Mouse (Mus musculus) E14TG2a.4 (cell line): ENCODE measurements around the gene Hist1h3e.

Source experiments
- CTCF ChIP-seq: conservative IDR thresholded peaks from 2 replicates; pipeline ENCODE4 v1.5.1; 2014; ENCODE audit warnings: low read length
- NANOG ChIP-seq: IDR thresholded peaks from 2 replicates; pipeline ENCODE4 v1.6.1; 2014; ENCODE audit warnings: borderline replicate concordance, low read length, mixed read lengths

- TF ChIP-seq CTCF (no peak), NANOG (no peak)
These were observed 48.2 kb upstream of the Hist1h3e start for GRCm38 (mm10) chr13:23610393-23610792.
